Mouse (Mus musculus) limb, embryonic 11.5 days (tissue): ENCODE results near the gene Apba2. TPM values are rescaled to one million over a fixed set of nuclear protein-coding genes. Genes with fewer than 3 reads are reported as not detected.

Experiments
- ATAC-seq: fragments of 200-750 bp; cut with Nextera tagmentation; 2 replicates; pipeline ENCODE4 v1.8.0; 2017; ENCODE audit warnings: low read depth; ENCODE audit not compliant: insufficient number of reproducible peaks, low FRiP score, low TSS enrichment
- DNase-seq: peaks from one replicate; pipeline ENCODE4 v3.0.0-alpha.2; 2015; ENCODE audit warnings: low spot score
- H3K27ac ChIP-seq: fragments of 300-500 bp; sonication (generic); replicated peaks from 2 replicates; pipeline ENCODE4 v1.5.1; 2014; ENCODE audit warnings: low read depth, mild to moderate bottlenecking, low read length
- H3K27me3 ChIP-seq: fragments of 300-500 bp; sonication (generic); 2 replicates; pipeline ENCODE4 v1.6.1; 2014; ENCODE audit warnings: mild to moderate bottlenecking, low read length, mixed read lengths; ENCODE audit not compliant: control insufficient read depth, insufficient read depth
- H3K36me3 ChIP-seq: fragments of 300-500 bp; sonication (generic); 2 replicates; pipeline ENCODE4 v1.6.1; 2014; ENCODE audit warnings: mild to moderate bottlenecking, low read length, moderate library complexity, mixed read lengths; ENCODE audit not compliant: control insufficient read depth, insufficient read depth
- H3K4me1 ChIP-seq: fragments of 300-500 bp; sonication (generic); 2 replicates; pipeline ENCODE4 v1.6.1; 2014; ENCODE audit warnings: low read length, mixed read lengths; ENCODE audit not compliant: control insufficient read depth, insufficient read depth
- H3K4me2 ChIP-seq: fragments of 300-500 bp; sonication (generic); 2 replicates; pipeline ENCODE4 v1.6.1; 2014; ENCODE audit warnings: low read depth, mild to moderate bottlenecking, moderate library complexity; ENCODE audit not compliant: severe bottlenecking
- H3K4me3 ChIP-seq: fragments of 300-500 bp; sonication (generic); 2 replicates; pipeline ENCODE4 v1.5.1; 2014; ENCODE audit warnings: low read depth, low read length
- H3K9ac ChIP-seq: fragments of 300-500 bp; sonication (generic); 2 replicates; pipeline ENCODE4 v1.6.1; 2014; ENCODE audit warnings: mild to moderate bottlenecking, low read length
- H3K9me3 ChIP-seq: fragments of 300-500 bp; sonication (generic); 2 replicates; pipeline ENCODE4 v1.6.1; 2016; ENCODE audit warnings: low read length; ENCODE audit not compliant: control insufficient read depth
- WGBS: fragments of 180-500 bp; shearing (Covaris S2); extraction: QIAGEN DNeasy Blood & Tissue Kit; methylation state at CpG from one replicate; pipeline ENCODE4 v1.1.7; 2014; 5-methylcytosine and 5-hydroxymethylcytosine counted together
- polyA plus RNA-seq: library from polyadenylated mRNA; unstranded; fragments of >200 nt; fragmentation: Nextera tagmentation; extraction: Ambion mirVana; gene quantifications from 2 replicates; pipeline ENCODE4 v1.2.1, GENCODE M21; 2014

The Apba2 gene
- polyA plus RNA-seq, 1 experiment from 2014 or later: 6.3 TPM

- no peak for DNase-seq
- Histone ChIP-seq H3K4me1 (no peaks in the 10 kb centered on the region), H3K36me3 (no peaks in the 10 kb centered on the region), H3K27me3 (no peaks in the 10 kb centered on the region), H3K4me2 (no peak overlapping the region), H3K4me3 (no peak overlapping the region), H3K9ac (no peak overlapping the region), H3K9me3 (no peaks in the 10 kb centered on the region), H3K27ac (no peak overlapping the region)
- no peak for ATAC-seq
- 86% methylated on average over 6 of the region's 6 CpGs for WGBS
These were observed 82.2 kb downstream of the Apba2 start for GRCm38 (mm10) chr7:64583670-64584121.

- Histone ChIP-seq H3K27ac (no peak overlapping the region), H3K4me2 (no peak overlapping the region), H3K27me3 (no peaks in the 10 kb centered on the region), H3K4me3 (no peak overlapping the region), H3K9me3 (no peaks in the 10 kb centered on the region), H3K36me3 (no peaks in the 10 kb centered on the region), H3K9ac (no peak overlapping the region), H3K4me1 (no peaks in the 10 kb centered on the region)
- ATAC-seq (no peak), DNase-seq (no peak)
- 86% methylated on average over 4 of the region's 4 CpGs for WGBS
These were observed 84.6 kb downstream of the Apba2 start for GRCm38 (mm10) chr7:64586133-64586532.

- no peak for DNase-seq
- H3K36me3 ChIP-seq: no peaks in the 10 kb centered on the region
- no peak overlapping the region for H3K4me2 ChIP-seq
- ATAC-seq: no peak
- no peaks in the 10 kb centered on the region for H3K4me1 ChIP-seq
- no peak overlapping the region for H3K27ac ChIP-seq
- H3K4me3 ChIP-seq: no peak overlapping the region
- H3K9ac ChIP-seq: no peak overlapping the region
- no peaks in the 10 kb centered on the region for H3K27me3 ChIP-seq
- WGBS: 95% methylated on average over 3 of the region's 3 CpGs
- no peaks in the 10 kb centered on the region for H3K9me3 ChIP-seq
These were observed 85.1 kb downstream of the Apba2 start for GRCm38 (mm10) chr7:64586571-64586970.

GRCm38 (mm10) chr7:64588636-64589389 lies 87.3 kb downstream of the Apba2 start:
- Histone ChIP-seq H3K36me3 (no peaks in the 10 kb centered on the region), H3K9ac (no peak overlapping the region), H3K9me3 (no peaks in the 10 kb centered on the region), H3K4me2 (no peak overlapping the region), H3K4me1 (no peaks in the 10 kb centered on the region), H3K27me3 (no peaks in the 10 kb centered on the region), H3K4me3 (no peak overlapping the region), H3K27ac (no peak overlapping the region)
- DNase-seq: no peak
- ATAC-seq: no peak
- 78% methylated on average over 11 of the region's 11 CpGs for WGBS

- Histone ChIP-seq H3K36me3 (no peaks in the 10 kb centered on the region), H3K4me2 (no peak overlapping the region), H3K9me3 (no peaks in the 10 kb centered on the region), H3K9ac (no peak overlapping the region), H3K4me3 (no peak overlapping the region), H3K4me1 (no peaks in the 10 kb centered on the region), H3K27me3 (no peaks in the 10 kb centered on the region), H3K27ac (no peak overlapping the region)
- DNase-seq (peak; percentile 59), ATAC-seq (no peak)
- WGBS: 68% methylated on average over 6 of the region's 6 CpGs
These were observed 93.8 kb downstream of the Apba2 start for GRCm38 (mm10) chr7:64595256-64595655.

GRCm38 (mm10) chr7:64596652-64597051 lies 95.1 kb downstream of the Apba2 start:
- Histone ChIP-seq H3K4me1 (no peaks in the 10 kb centered on the region), H3K9ac (no peak overlapping the region), H3K4me2 (no peak overlapping the region), H3K27me3 (no peaks in the 10 kb centered on the region), H3K36me3 (no peaks in the 10 kb centered on the region), H3K4me3 (no peak overlapping the region), H3K27ac (no peak overlapping the region), H3K9me3 (no peaks in the 10 kb centered on the region)
- no peak for DNase-seq
- WGBS: 90% methylated on average over 9 of the region's 9 CpGs
- ATAC-seq: no peak

GRCm38 (mm10) chr7:64609866-64610265 lies 108.4 kb downstream of the Apba2 start:
- WGBS: 89% methylated on average over 3 of the region's 3 CpGs
- Histone ChIP-seq H3K4me3 (no peak overlapping the region), H3K27ac (no peak overlapping the region), H3K9ac (no peak overlapping the region), H3K4me1 (no peaks in the 10 kb centered on the region), H3K9me3 (no peaks in the 10 kb centered on the region), H3K36me3 (no peaks in the 10 kb centered on the region), H3K4me2 (no peak overlapping the region), H3K27me3 (no peaks in the 10 kb centered on the region)
- no peak for DNase-seq
- no peak for ATAC-seq

- Histone ChIP-seq H3K36me3 (no peaks in the 10 kb centered on the region), H3K4me2 (no peak overlapping the region), H3K9me3 (no peaks in the 10 kb centered on the region), H3K4me1 (no peaks in the 10 kb centered on the region), H3K27ac (no peak overlapping the region), H3K9ac (no peak overlapping the region), H3K27me3 (no peaks in the 10 kb centered on the region), H3K4me3 (no peak overlapping the region)
- DNase-seq (no peak), ATAC-seq (no peak)
- WGBS: 74% methylated on average over 4 of the region's 4 CpGs
These were observed 109.4 kb downstream of the Apba2 start for GRCm38 (mm10) chr7:64610875-64611274.

GRCm38 (mm10) chr7:64619261-64619660 lies 117.8 kb downstream of the Apba2 start:
- no peaks in the 10 kb centered on the region for H3K9me3 ChIP-seq
- no peak overlapping the region for H3K9ac ChIP-seq
- WGBS: 89% methylated on average over 4 of the region's 4 CpGs
- no peaks in the 10 kb centered on the region for H3K27me3 ChIP-seq
- no peaks in the 10 kb centered on the region for H3K4me1 ChIP-seq
- ATAC-seq: no peak
- H3K27ac ChIP-seq: no peak overlapping the region
- H3K4me3 ChIP-seq: no peak overlapping the region
- no peaks in the 10 kb centered on the region for H3K36me3 ChIP-seq
- DNase-seq: no peak
- H3K4me2 ChIP-seq: no peak overlapping the region
